Mouse (Mus musculus): ENCODE data around the gene Adcy7. TPM values are rescaled to one million over a fixed set of nuclear protein-coding genes. Genes with fewer than 3 reads are reported as not detected.

The Adcy7 gene
- polyA plus RNA-seq, 1 experiment from 2014 or later, result 5.9 TPM

GRCm38 (mm10) chr8:88328689-88329088, 56.5 kb downstream of the Adcy7 start:
- Histone ChIP-seq H3K9me3 (replicated peaks; ENCODE audit: control insufficient read depth, low read length) (no peaks in the 10 kb centered on the region), H3K9ac (ENCODE audit: low read length) (no peak overlapping the region), H3K27me3 (ENCODE audit: control insufficient read depth, insufficient read depth, low read length) (no peaks in the 10 kb centered on the region), H3K4me1 (ENCODE audit: control insufficient read depth, insufficient read depth, low read length) (peaks cover 4% of the 10 kb centered on the region), H3K36me3 (ENCODE audit: control insufficient read depth, insufficient read depth) (peaks cover 57% of the 10 kb centered on the region), H3K4me2 (ENCODE audit: low read depth, low read length) (no peak overlapping the region), H3K27ac (ENCODE audit: low read length) (no peak overlapping the region), H3K4me3 (ENCODE audit: low read length) (no peak overlapping the region)
- 81% methylated on average over 6 of the region's 6 CpGs for WGBS
- no peak for ATAC-seq (replicated peaks; ENCODE audit: extremely low read depth, insufficient read depth, low FRiP score)

- Histone ChIP-seq H3K4me3 (ENCODE audit: low read length) (no peak overlapping the region), H3K4me1 (ENCODE audit: control insufficient read depth, insufficient read depth, low read length) (peaks cover 13% of the 10 kb centered on the region), H3K27ac (ENCODE audit: low read length) (no peak overlapping the region), H3K27me3 (ENCODE audit: control insufficient read depth, insufficient read depth, low read length) (no peaks in the 10 kb centered on the region), H3K9ac (ENCODE audit: low read length) (no peak overlapping the region), H3K36me3 (ENCODE audit: control insufficient read depth, insufficient read depth) (peaks cover 63% of the 10 kb centered on the region), H3K9me3 (replicated peaks; ENCODE audit: control insufficient read depth, low read length) (no peaks in the 10 kb centered on the region), H3K4me2 (ENCODE audit: low read depth, low read length) (no peak overlapping the region)
- no peak for ATAC-seq (replicated peaks; ENCODE audit: extremely low read depth, insufficient read depth, low FRiP score)
- 86% methylated on average over 3 of the region's 3 CpGs for WGBS
These were observed 58.6 kb downstream of the Adcy7 start for GRCm38 (mm10) chr8:88330816-88331215.

GRCm38 (mm10) chr8:88334384-88334783, 62.2 kb downstream of the Adcy7 start:
- H3K9ac ChIP-seq (ENCODE audit: low read length), result no peak overlapping the region
- 48% methylated on average over 2 of the region's 2 CpGs for WGBS
- H3K36me3 ChIP-seq (ENCODE audit: control insufficient read depth, insufficient read depth), result peaks cover 56% of the 10 kb centered on the region
- peaks cover 20% of the 10 kb centered on the region for H3K4me1 ChIP-seq (ENCODE audit: control insufficient read depth, insufficient read depth, low read length)
- peak; percentile 85 for ATAC-seq (replicated peaks; ENCODE audit: extremely low read depth, insufficient read depth, low FRiP score)
- H3K9me3 ChIP-seq (replicated peaks; ENCODE audit: control insufficient read depth, low read length), result no peaks in the 10 kb centered on the region
- no peak overlapping the region for H3K4me2 ChIP-seq (ENCODE audit: low read depth, low read length)
- H3K4me3 ChIP-seq (ENCODE audit: low read length), result no peak overlapping the region
- H3K27me3 ChIP-seq (ENCODE audit: control insufficient read depth, insufficient read depth, low read length), result no peaks in the 10 kb centered on the region
- H3K27ac ChIP-seq (ENCODE audit: low read length), result peak overlapping the region; percentile 77

- Histone ChIP-seq H3K9me3 (replicated peaks; ENCODE audit: control insufficient read depth, low read length) (no peaks in the 10 kb centered on the region), H3K27ac (ENCODE audit: low read length) (peak overlapping the region; percentile 77), H3K4me3 (ENCODE audit: low read length) (no peak overlapping the region), H3K36me3 (ENCODE audit: control insufficient read depth, insufficient read depth) (peaks cover 57% of the 10 kb centered on the region), H3K4me2 (ENCODE audit: low read depth, low read length) (no peak overlapping the region), H3K27me3 (ENCODE audit: control insufficient read depth, insufficient read depth, low read length) (no peaks in the 10 kb centered on the region), H3K4me1 (ENCODE audit: control insufficient read depth, insufficient read depth, low read length) (peaks cover 25% of the 10 kb centered on the region), H3K9ac (ENCODE audit: low read length) (no peak overlapping the region)
- no peak for ATAC-seq (replicated peaks; ENCODE audit: extremely low read depth, insufficient read depth, low FRiP score)
- 54% methylated on average over 3 of the region's 3 CpGs for WGBS
These were observed 62.8 kb downstream of the Adcy7 start for GRCm38 (mm10) chr8:88334975-88335374.

GRCm38 (mm10) chr8:88339221-88339620, 67.0 kb downstream of the Adcy7 start:
- H3K27me3 ChIP-seq (ENCODE audit: control insufficient read depth, insufficient read depth, low read length), result no peaks in the 10 kb centered on the region
- peaks cover 30% of the 10 kb centered on the region for H3K4me1 ChIP-seq (ENCODE audit: control insufficient read depth, insufficient read depth, low read length)
- ATAC-seq (replicated peaks; ENCODE audit: extremely low read depth, insufficient read depth, low FRiP score), result no peak
- peak overlapping the region; percentile 92 for H3K27ac ChIP-seq (ENCODE audit: low read length)
- peaks cover 47% of the 10 kb centered on the region for H3K36me3 ChIP-seq (ENCODE audit: control insufficient read depth, insufficient read depth)
- H3K4me2 ChIP-seq (ENCODE audit: low read depth, low read length), result no peak overlapping the region
- WGBS, result 34% methylated on average over 3 of the region's 3 CpGs
- no peak overlapping the region for H3K4me3 ChIP-seq (ENCODE audit: low read length)
- H3K9ac ChIP-seq (ENCODE audit: low read length), result no peak overlapping the region
- H3K9me3 ChIP-seq (replicated peaks; ENCODE audit: control insufficient read depth, low read length), result no peaks in the 10 kb centered on the region

GRCm38 (mm10) chr8:88339887-88340695, 67.9 kb downstream of the Adcy7 start:
- peak; percentile 78 for ATAC-seq (replicated peaks; ENCODE audit: extremely low read depth, insufficient read depth, low FRiP score)
- H3K9me3 ChIP-seq (replicated peaks; ENCODE audit: control insufficient read depth, low read length), result no peaks in the 10 kb centered on the region

GRCm38 (mm10) chr8:88342026-88342425, 69.8 kb downstream of the Adcy7 start:
- ATAC-seq (replicated peaks; ENCODE audit: extremely low read depth, insufficient read depth, low FRiP score), result no peak
- 84% methylated on average over 4 of the region's 4 CpGs for WGBS

More at GRCm38 (mm10) chr8:88339887-88340695, 67.9 kb downstream of the Adcy7 start:
- H3K4me3 ChIP-seq (ENCODE audit: low read length), result no peak overlapping the region
- peak overlapping the region; percentile 15; the same call in 1 of the 2 replicates for H3K4me2 ChIP-seq (ENCODE audit: low read depth, low read length)
- peaks cover 50% of the 10 kb centered on the region for H3K36me3 ChIP-seq (ENCODE audit: control insufficient read depth, insufficient read depth)
- no peaks in the 10 kb centered on the region for H3K27me3 ChIP-seq (ENCODE audit: control insufficient read depth, insufficient read depth, low read length)
- peak overlapping the region; percentile 42; the same call in 1 of the 2 replicates for H3K9ac ChIP-seq (ENCODE audit: low read length)
- peaks cover 26% of the 10 kb centered on the region for H3K4me1 ChIP-seq (ENCODE audit: control insufficient read depth, insufficient read depth, low read length)
- WGBS, result 41% methylated on average over 2 of the region's 2 CpGs
- H3K27ac ChIP-seq (ENCODE audit: low read length), result peak overlapping the region; percentile 92

GRCm38 (mm10) chr8:88349046-88349445, 76.8 kb downstream of the Adcy7 start:
- WGBS, result 36% methylated on average over 2 of the region's 2 CpGs
- peak; percentile 52; the same call in 1 of the 2 replicates for ATAC-seq (replicated peaks; ENCODE audit: extremely low read depth, insufficient read depth, low FRiP score)
- Histone ChIP-seq H3K4me2 (ENCODE audit: low read depth, low read length) (no peak overlapping the region), H3K36me3 (ENCODE audit: control insufficient read depth, insufficient read depth) (peaks cover 63% of the 10 kb centered on the region), H3K4me3 (ENCODE audit: low read length) (no peak overlapping the region), H3K27me3 (ENCODE audit: control insufficient read depth, insufficient read depth, low read length) (no peaks in the 10 kb centered on the region), H3K9ac (ENCODE audit: low read length) (no peak overlapping the region), H3K27ac (ENCODE audit: low read length) (peak overlapping the region; percentile 62), H3K4me1 (ENCODE audit: control insufficient read depth, insufficient read depth, low read length) (0 out of 2 replicates have a peak, but pooled peaks cover 4% of the 10 kb centered on the region), H3K9me3 (replicated peaks; ENCODE audit: control insufficient read depth, low read length) (no peaks in the 10 kb centered on the region)

More at GRCm38 (mm10) chr8:88342026-88342425, 69.8 kb downstream of the Adcy7 start:
- H3K4me3 ChIP-seq (ENCODE audit: low read length), result no peak overlapping the region
- peaks cover 56% of the 10 kb centered on the region for H3K36me3 ChIP-seq (ENCODE audit: control insufficient read depth, insufficient read depth)
- peak overlapping the region; percentile 48 for H3K27ac ChIP-seq (ENCODE audit: low read length)
- no peak overlapping the region for H3K4me2 ChIP-seq (ENCODE audit: low read depth, low read length)
- no peaks in the 10 kb centered on the region for H3K9me3 ChIP-seq (replicated peaks; ENCODE audit: control insufficient read depth, low read length)
- no peaks in the 10 kb centered on the region for H3K27me3 ChIP-seq (ENCODE audit: control insufficient read depth, insufficient read depth, low read length)
- no peak overlapping the region for H3K9ac ChIP-seq (ENCODE audit: low read length)
- peaks cover 26% of the 10 kb centered on the region for H3K4me1 ChIP-seq (ENCODE audit: control insufficient read depth, insufficient read depth, low read length)

- no peak overlapping the region for H3K4me2 ChIP-seq (ENCODE audit: low read depth, low read length)
- no peak overlapping the region for H3K9ac ChIP-seq (ENCODE audit: low read length)
- H3K9me3 ChIP-seq (replicated peaks; ENCODE audit: control insufficient read depth, low read length), result 0 out of 2 replicates have a peak, but pooled peaks cover 5% of the 10 kb centered on the region
- H3K4me3 ChIP-seq (ENCODE audit: low read length), result no peak overlapping the region
- no peaks in the 10 kb centered on the region for H3K27me3 ChIP-seq (ENCODE audit: control insufficient read depth, insufficient read depth, low read length)
- H3K4me1 ChIP-seq (ENCODE audit: control insufficient read depth, insufficient read depth, low read length), result peaks cover 24% of the 10 kb centered on the region
- H3K36me3 ChIP-seq (ENCODE audit: control insufficient read depth, insufficient read depth), result peaks cover 55% of the 10 kb centered on the region
- WGBS, result 61% methylated on average over 5 of the region's 5 CpGs
- ATAC-seq (replicated peaks; ENCODE audit: extremely low read depth, insufficient read depth, low FRiP score), result no peak
- no peak overlapping the region; the same call in 1 of the 2 replicates for H3K27ac ChIP-seq (ENCODE audit: low read length)
These were observed 85.2 kb downstream of the Adcy7 start for GRCm38 (mm10) chr8:88357226-88357933.

Measured in heart, embryonic 16.5 days (tissue).